Mouse (Mus musculus): Measurements from ENCODE around the gene Pold4. TPM values are rescaled to one million over a fixed set of nuclear protein-coding genes. Genes with fewer than 3 reads are reported as not detected.

Gene Pold4
- polyA plus RNA-seq, 1 experiment from 2014 or later: 15.2 TPM

DNA sequence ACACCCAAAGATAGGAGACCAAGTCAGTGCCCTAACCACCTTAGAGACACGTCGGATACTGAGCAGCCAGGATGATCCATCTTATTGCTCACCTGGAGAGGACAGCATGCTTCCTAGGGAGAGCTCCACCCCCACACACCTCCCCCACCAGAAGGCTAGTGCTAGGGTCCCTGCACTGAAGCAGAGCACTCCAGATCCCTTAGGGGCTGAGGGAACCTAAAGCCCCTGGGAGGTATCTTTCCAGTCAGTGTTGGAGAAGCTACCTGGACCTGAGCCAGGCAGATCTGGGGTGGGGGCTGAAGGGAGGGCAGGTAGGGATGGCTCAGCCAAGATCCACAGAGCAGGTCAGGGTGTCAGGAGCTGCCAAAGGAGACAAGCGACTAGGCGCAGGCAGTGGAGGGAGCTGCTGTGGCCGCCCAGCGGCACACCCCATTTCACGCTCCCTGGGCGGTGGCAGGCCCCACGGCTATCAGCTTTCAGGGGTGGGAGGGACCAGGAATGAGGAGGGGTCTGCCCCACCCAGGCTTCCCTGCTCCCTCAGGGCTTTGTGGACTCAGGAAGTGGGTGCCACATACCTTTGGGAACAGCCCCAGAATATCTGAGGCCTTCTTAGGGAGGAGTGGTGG is 2.1 kb upstream of the Pold4 start:
- ATAC-seq (ENCODE audit: insufficient read depth, low FRiP score, low TSS enrichment) (no peak), DNase-seq (ENCODE audit: low spot score) (no peak)
- Histone ChIP-seq H3K9me3 (ENCODE audit: control insufficient read depth, low read length) (no peaks in the 10 kb centered on the region), H3K36me3 (ENCODE audit: control insufficient read depth, insufficient read depth, low read length) (no peaks in the 10 kb centered on the region), H3K27ac (ENCODE audit: low read depth, low read length) (no peak overlapping the region), H3K9ac (ENCODE audit: low read length) (0 out of 2 replicates have a peak overlapping the region, but pooled peaks have one; percentile 8), H3K4me3 (ENCODE audit: low read depth, low read length) (no peak overlapping the region), H3K27me3 (ENCODE audit: control insufficient read depth, insufficient read depth, low read length) (no peaks in the 10 kb centered on the region), H3K4me1 (ENCODE audit: control insufficient read depth, insufficient read depth, low read length) (peaks cover 3% of the 10 kb centered on the region; the same call in 1 of the 2 replicates), H3K4me2 (ENCODE audit: low read depth) (no peak overlapping the region)
- 38% methylated on average over 9 of the region's 9 CpGs for WGBS

DNA sequence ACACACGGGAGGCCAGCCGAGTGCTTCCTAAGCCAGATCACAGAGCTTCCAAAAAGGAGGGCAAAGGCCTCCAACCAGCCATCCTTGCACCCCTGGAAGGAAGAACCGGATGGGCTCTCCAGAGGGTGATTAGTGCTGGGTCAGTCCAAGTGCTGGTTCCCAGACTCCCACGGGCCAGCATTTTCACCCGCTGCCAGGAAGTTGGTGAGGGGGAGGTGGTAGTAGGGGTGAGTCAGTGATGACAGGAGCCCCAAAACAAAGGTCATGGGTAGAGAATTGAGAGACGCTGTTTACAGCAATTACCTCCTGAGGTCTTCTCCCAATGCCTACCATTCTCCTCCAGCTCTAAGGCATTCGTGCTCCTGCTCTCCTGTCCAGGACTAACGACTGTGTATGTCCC is 1.3 kb upstream of the Pold4 start:
- Histone ChIP-seq H3K27me3 (ENCODE audit: control insufficient read depth, insufficient read depth, low read length) (no peaks in the 10 kb centered on the region), H3K9me3 (ENCODE audit: control insufficient read depth, low read length) (no peaks in the 10 kb centered on the region), H3K9ac (ENCODE audit: low read length) (no peak overlapping the region), H3K36me3 (ENCODE audit: control insufficient read depth, insufficient read depth, low read length) (no peaks in the 10 kb centered on the region), H3K4me2 (ENCODE audit: low read depth) (no peak overlapping the region), H3K4me1 (ENCODE audit: control insufficient read depth, insufficient read depth, low read length) (peaks cover 3% of the 10 kb centered on the region; the same call in 1 of the 2 replicates), H3K4me3 (ENCODE audit: low read depth, low read length) (no peak overlapping the region), H3K27ac (ENCODE audit: low read depth, low read length) (no peak overlapping the region)
- 68% methylated on average over 8 of the region's 8 CpGs for WGBS
- ATAC-seq (ENCODE audit: insufficient read depth, low FRiP score, low TSS enrichment) (no peak), DNase-seq (ENCODE audit: low spot score) (no peak)

DNA sequence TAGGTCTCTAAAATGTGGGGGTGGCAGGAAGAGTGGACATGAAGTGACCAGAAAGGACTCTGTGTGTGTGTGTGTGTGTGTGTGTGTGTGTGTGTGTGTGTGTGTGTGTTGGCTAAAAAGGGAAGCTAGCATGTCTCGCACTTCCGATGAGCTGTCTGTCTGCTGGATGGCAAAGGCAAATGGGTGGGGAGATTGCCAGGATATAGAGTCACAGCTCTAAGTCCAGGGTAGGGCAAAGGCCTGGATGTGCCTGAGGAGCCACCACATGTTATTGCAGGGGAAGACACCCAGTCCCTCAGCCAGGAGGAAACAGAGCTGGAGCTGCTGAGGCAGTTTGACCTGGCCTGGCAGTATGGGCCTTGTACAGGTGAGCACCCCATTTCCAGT is 480 bp downstream of the Pold4 start:
- DNase-seq (ENCODE audit: low spot score): no peak
- WGBS: 73% methylated on average over 2 of the region's 2 CpGs

DNA sequence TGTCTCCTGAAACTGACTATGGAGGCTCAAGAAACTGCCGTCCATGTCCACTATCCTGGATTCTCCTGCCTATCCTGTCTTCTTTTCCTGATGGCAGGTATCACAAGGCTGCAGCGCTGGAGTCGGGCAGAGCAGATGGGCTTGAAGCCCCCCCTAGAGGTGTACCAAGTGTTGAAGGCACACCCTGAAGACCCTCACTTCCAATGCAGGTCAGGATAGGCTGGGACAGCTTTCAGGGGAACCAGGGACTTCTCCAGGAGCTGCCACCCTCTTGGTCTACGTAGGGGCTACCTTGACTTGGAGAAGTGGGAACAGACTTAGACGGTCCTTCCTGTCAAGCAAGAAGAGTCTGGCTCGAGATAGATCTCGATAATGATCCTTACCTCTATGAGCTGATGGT is 952 bp downstream of the Pold4 start:
- no peak overlapping the region; the same call in 1 of the 2 replicates for H3K4me3 ChIP-seq (ENCODE audit: low read depth, low read length)
- no peaks in the 10 kb centered on the region for H3K9me3 ChIP-seq (ENCODE audit: control insufficient read depth, low read length)
- no peak for DNase-seq (ENCODE audit: low spot score)
- no peak overlapping the region for H3K4me2 ChIP-seq (ENCODE audit: low read depth)
- no peaks in the 10 kb centered on the region for H3K36me3 ChIP-seq (ENCODE audit: control insufficient read depth, insufficient read depth, low read length)
- no peaks in the 10 kb centered on the region for H3K27me3 ChIP-seq (ENCODE audit: control insufficient read depth, insufficient read depth, low read length)
- WGBS: 76% methylated on average over 7 of the region's 7 CpGs
- H3K27ac ChIP-seq (ENCODE audit: low read depth, low read length): no peak overlapping the region
- H3K4me1 ChIP-seq (ENCODE audit: control insufficient read depth, insufficient read depth, low read length): peaks cover 3% of the 10 kb centered on the region; the same call in 1 of the 2 replicates
- no peak overlapping the region; the same call in 1 of the 2 replicates for H3K9ac ChIP-seq (ENCODE audit: low read length)
- ATAC-seq (ENCODE audit: insufficient read depth, low FRiP score, low TSS enrichment): no peak

More for the DNA sequence above, 480 bp downstream of the Pold4 start:
- H3K4me2 ChIP-seq (ENCODE audit: low read depth): peak overlapping the region; percentile 74
- no peaks in the 10 kb centered on the region for H3K9me3 ChIP-seq (ENCODE audit: control insufficient read depth, low read length)
- no peak overlapping the region for H3K27ac ChIP-seq (ENCODE audit: low read depth, low read length)
- H3K27me3 ChIP-seq (ENCODE audit: control insufficient read depth, insufficient read depth, low read length): no peaks in the 10 kb centered on the region
- H3K36me3 ChIP-seq (ENCODE audit: control insufficient read depth, insufficient read depth, low read length): no peaks in the 10 kb centered on the region
- H3K4me3 ChIP-seq (ENCODE audit: low read depth, low read length): peak overlapping the region; percentile 46
- no peak for ATAC-seq (ENCODE audit: insufficient read depth, low FRiP score, low TSS enrichment)
- H3K4me1 ChIP-seq (ENCODE audit: control insufficient read depth, insufficient read depth, low read length): peaks cover 3% of the 10 kb centered on the region; the same call in 1 of the 2 replicates
- peak overlapping the region; percentile 57 for H3K9ac ChIP-seq (ENCODE audit: low read length)

DNA sequence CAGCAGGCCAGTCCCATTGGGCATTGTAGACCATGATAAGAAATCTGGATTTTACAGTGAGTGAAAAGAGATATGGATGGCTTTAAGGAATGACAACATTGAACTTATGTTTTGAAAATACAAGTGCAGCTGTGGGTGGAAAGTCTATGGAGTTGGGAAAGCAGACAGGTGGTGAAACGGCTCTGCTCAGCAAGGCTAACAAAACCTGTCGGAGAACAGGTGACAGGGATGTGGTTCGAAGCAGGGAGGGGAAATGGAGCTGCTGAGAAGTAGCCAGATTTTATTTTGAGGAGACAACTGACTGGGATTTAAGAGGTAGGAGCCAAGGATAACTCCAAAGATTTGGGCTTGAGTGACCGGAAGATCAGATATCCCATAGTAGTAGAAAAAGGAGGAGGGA is 2.8 kb downstream of the Pold4 start:
- Histone ChIP-seq H3K9ac (ENCODE audit: low read length) (no peak overlapping the region), H3K4me3 (ENCODE audit: low read depth, low read length) (no peak overlapping the region), H3K4me2 (ENCODE audit: low read depth) (no peak overlapping the region), H3K9me3 (ENCODE audit: control insufficient read depth, low read length) (no peaks in the 10 kb centered on the region), H3K36me3 (ENCODE audit: control insufficient read depth, insufficient read depth, low read length) (no peaks in the 10 kb centered on the region), H3K27me3 (ENCODE audit: control insufficient read depth, insufficient read depth, low read length) (no peaks in the 10 kb centered on the region), H3K4me1 (ENCODE audit: control insufficient read depth, insufficient read depth, low read length) (peaks cover 3% of the 10 kb centered on the region; the same call in 1 of the 2 replicates), H3K27ac (ENCODE audit: low read depth, low read length) (no peak overlapping the region)
- DNase-seq (ENCODE audit: low spot score): no peak
- ATAC-seq (ENCODE audit: insufficient read depth, low FRiP score, low TSS enrichment): no peak
- WGBS: 78% methylated on average over 4 of the region's 4 CpGs

DNA sequence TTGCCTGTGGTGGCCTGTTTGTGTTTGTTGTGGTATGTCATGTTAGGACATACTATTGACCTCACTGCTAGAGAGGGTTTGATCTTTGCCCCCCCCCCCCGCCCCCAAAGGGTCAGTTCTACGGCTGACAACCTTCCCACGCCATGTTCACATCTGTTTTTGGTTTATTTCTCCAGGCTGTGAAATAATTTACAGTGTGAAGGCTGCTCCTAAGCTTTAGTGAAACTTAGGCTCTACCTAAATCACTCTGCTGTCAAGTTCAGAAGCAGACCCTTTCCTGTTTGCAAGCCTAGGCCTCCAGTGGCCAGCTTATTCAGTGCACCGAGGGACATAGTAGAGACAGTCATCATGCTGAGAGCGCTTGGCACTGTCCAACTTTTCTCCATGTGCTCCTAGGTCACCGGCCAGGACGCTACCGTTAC is 8.6 kb downstream of the Pold4 start:
- Histone ChIP-seq H3K4me1 (ENCODE audit: control insufficient read depth, insufficient read depth, low read length) (no peaks in the 10 kb centered on the region), H3K27ac (ENCODE audit: low read depth, low read length) (no peak overlapping the region), H3K9ac (ENCODE audit: low read length) (no peak overlapping the region), H3K4me2 (ENCODE audit: low read depth) (no peak overlapping the region), H3K4me3 (ENCODE audit: low read depth, low read length) (no peak overlapping the region), H3K27me3 (ENCODE audit: control insufficient read depth, insufficient read depth, low read length) (no peaks in the 10 kb centered on the region), H3K9me3 (ENCODE audit: control insufficient read depth, low read length) (no peaks in the 10 kb centered on the region), H3K36me3 (ENCODE audit: control insufficient read depth, insufficient read depth, low read length) (no peaks in the 10 kb centered on the region)
- ATAC-seq (ENCODE audit: insufficient read depth, low FRiP score, low TSS enrichment): no peak
- 53% methylated on average over 8 of the region's 8 CpGs for WGBS
- DNase-seq (ENCODE audit: low spot score): no peak

DNA sequence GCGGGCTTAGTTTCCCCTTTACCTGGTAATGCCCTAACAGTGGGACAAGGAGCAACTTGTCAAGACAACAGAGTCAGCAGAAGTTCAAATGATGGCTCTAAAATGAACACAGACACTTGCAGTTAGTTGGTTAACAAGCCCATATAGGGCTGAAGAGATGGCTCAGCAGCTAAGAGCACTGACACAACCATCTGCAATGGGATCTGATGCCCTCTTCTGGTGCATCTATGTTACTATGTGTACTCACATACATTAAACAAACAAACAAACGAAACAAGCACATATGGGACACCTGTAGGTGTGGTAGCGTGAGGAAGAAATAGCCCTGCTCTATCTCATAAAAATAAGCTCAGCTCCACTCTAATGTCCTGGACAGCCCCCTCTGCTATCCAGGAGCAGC is 10.7 kb downstream of the Pold4 start:
- H3K4me2 ChIP-seq (ENCODE audit: low read depth): no peak overlapping the region
- H3K27me3 ChIP-seq (ENCODE audit: control insufficient read depth, insufficient read depth, low read length): no peaks in the 10 kb centered on the region
- no peak overlapping the region for H3K9ac ChIP-seq (ENCODE audit: low read length)
- no peak overlapping the region for H3K4me3 ChIP-seq (ENCODE audit: low read depth, low read length)
- ATAC-seq (ENCODE audit: insufficient read depth, low FRiP score, low TSS enrichment) (no peak), DNase-seq (ENCODE audit: low spot score) (no peak)
- no peaks in the 10 kb centered on the region for H3K9me3 ChIP-seq (ENCODE audit: control insufficient read depth, low read length)
- H3K27ac ChIP-seq (ENCODE audit: low read depth, low read length): no peak overlapping the region
- WGBS: 72% methylated on average over 3 of the region's 3 CpGs
- no peaks in the 10 kb centered on the region for H3K36me3 ChIP-seq (ENCODE audit: control insufficient read depth, insufficient read depth, low read length)
- no peaks in the 10 kb centered on the region for H3K4me1 ChIP-seq (ENCODE audit: control insufficient read depth, insufficient read depth, low read length)

DNA sequence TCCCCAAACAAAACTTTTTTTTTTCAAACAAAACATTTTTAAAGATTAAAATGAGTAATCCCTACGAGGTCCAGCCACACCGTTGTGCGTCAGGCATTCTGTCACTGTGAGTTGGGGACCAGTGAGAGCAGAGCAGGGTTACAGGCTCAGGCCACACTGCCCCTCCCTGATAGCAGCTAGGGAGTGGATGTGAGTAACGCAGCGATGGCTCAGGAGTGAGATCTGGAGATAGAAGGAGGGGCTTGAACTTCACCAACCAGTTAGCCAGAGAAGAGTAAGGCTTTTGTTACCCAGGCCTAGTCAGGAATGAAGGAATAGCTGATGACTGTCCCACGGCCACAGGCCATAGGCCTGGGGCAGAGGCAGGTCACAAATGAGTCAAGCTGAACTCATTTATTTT is 13.1 kb downstream of the Pold4 start:
- 78% methylated on average over 6 of the region's 6 CpGs for WGBS
- H3K9ac ChIP-seq (ENCODE audit: low read length): no peak overlapping the region

DNA sequence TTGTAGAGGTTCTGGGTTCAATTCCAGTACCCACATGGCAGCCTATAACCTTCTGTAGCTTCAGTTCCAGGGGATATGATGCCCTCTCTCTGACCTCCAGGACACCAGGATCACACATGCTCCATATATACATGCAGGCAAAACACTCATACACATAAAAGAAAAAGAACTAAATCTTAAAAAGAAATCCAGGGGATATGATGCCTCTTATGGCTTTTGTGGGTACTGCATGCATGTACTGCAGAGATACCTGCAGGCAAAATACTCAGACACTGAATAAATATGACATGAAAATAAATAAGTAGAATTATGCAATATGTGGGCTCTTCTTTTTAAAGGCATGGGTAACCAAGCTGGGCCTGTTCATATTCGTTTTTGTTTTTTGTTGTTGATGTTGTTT is 15.3 kb downstream of the Pold4 start:
- Histone ChIP-seq H3K36me3 (ENCODE audit: control insufficient read depth, insufficient read depth, low read length) (no peaks in the 10 kb centered on the region), H3K4me2 (ENCODE audit: low read depth) (no peak overlapping the region), H3K9ac (ENCODE audit: low read length) (no peak overlapping the region), H3K27me3 (ENCODE audit: control insufficient read depth, insufficient read depth, low read length) (no peaks in the 10 kb centered on the region), H3K9me3 (ENCODE audit: control insufficient read depth, low read length) (no peaks in the 10 kb centered on the region), H3K4me3 (ENCODE audit: low read depth, low read length) (no peak overlapping the region), H3K27ac (ENCODE audit: low read depth, low read length) (no peak overlapping the region), H3K4me1 (ENCODE audit: control insufficient read depth, insufficient read depth, low read length) (no peaks in the 10 kb centered on the region)
- 51% methylated on average over 1 of the region's 1 CpGs for WGBS
- ATAC-seq (ENCODE audit: insufficient read depth, low FRiP score, low TSS enrichment) (no peak), DNase-seq (ENCODE audit: low spot score) (no peak)

More for the DNA sequence above, 13.1 kb downstream of the Pold4 start:
- H3K36me3 ChIP-seq (ENCODE audit: control insufficient read depth, insufficient read depth, low read length): no peaks in the 10 kb centered on the region
- H3K27me3 ChIP-seq (ENCODE audit: control insufficient read depth, insufficient read depth, low read length): no peaks in the 10 kb centered on the region
- H3K27ac ChIP-seq (ENCODE audit: low read depth, low read length): no peak overlapping the region
- H3K4me2 ChIP-seq (ENCODE audit: low read depth): no peak overlapping the region
- DNase-seq (ENCODE audit: low spot score) (no peak), ATAC-seq (ENCODE audit: insufficient read depth, low FRiP score, low TSS enrichment) (no peak)
- H3K4me1 ChIP-seq (ENCODE audit: control insufficient read depth, insufficient read depth, low read length): no peaks in the 10 kb centered on the region
- no peaks in the 10 kb centered on the region for H3K9me3 ChIP-seq (ENCODE audit: control insufficient read depth, low read length)
- no peak overlapping the region for H3K4me3 ChIP-seq (ENCODE audit: low read depth, low read length)

Data from neural tube, embryonic 11.5 days (tissue).